Mouse (Mus musculus): ENCODE results near the gene Dtnbp1. TPM values are rescaled to one million over a fixed set of nuclear protein-coding genes. Genes with fewer than 3 reads are reported as not detected.

The Dtnbp1 gene
- total and polyA plus RNA-seq, 3 experiments = 24.2 to 59.5 TPM; not detected in 1

DNA sequence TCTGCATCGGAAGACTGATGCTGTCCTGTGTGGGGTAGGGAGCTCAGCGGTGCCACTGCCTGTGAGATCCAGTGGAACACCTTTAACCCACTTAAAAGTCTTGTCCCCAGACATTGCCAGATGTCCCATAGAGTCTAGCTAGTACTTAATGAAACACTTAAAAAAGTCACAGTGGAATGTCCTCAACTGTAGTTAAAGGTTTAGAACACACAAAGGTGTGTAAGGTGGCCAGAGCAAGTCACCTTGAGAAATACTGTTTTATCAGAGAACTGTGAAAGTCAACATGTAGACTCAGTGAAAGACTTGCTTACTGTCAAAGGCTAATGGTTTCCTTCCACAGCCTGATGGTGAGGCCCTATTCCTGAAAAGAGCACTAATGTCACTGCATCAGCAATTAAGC, 76.8 kb downstream of the Dtnbp1 start:
- H3K36me3 ChIP-seq (ENCODE audit: control insufficient read depth in 1 of 2, insufficient read depth in 2 of 2, low read length in 2 of 2) = peaks cover 0 to 4% of the 10 kb centered on the region in 2 experiments; a peak in 2 of 4 replicates
- DNase-seq (ENCODE audit: low read depth, low spot score) = no peak
- no peaks in the 10 kb centered on the region for H3K4me1 ChIP-seq (ENCODE audit: control insufficient read depth in 1 of 2, insufficient read depth in 2 of 2, low read length in 2 of 2)
- TF ChIP-seq ELF1 (IDR thresholded peaks at IDR 0.05; ENCODE audit: low read depth, low read length) (no peak), SIN3A (IDR thresholded peaks at IDR 0.05; ENCODE audit: low read length) (no peak), TAL1 (IDR thresholded peaks at IDR 0.05; ENCODE audit: low read length) (no peak), POLR2AphosphoS2 (IDR thresholded peaks at IDR 0.05; ENCODE audit: low read length) (no peak), UBTF (IDR thresholded peaks at IDR 0.05; ENCODE audit: borderline replicate concordance, insufficient read depth, low read depth, low read length) (no peak), MAZ (IDR thresholded peaks at IDR 0.05; ENCODE audit: low read depth, low read length) (no peak), CHD2 (IDR thresholded peaks at IDR 0.05; ENCODE audit: low read length) (no peak), SMC3 (IDR thresholded peaks at IDR 0.05; ENCODE audit: low read depth, low read length) (no peak), USF2 (IDR thresholded peaks at IDR 0.05; ENCODE audit: borderline replicate concordance in 1 of 2, insufficient read depth in 1 of 2, low read depth in 1 of 2, low read length in 2 of 2) (no peak), USF1 (IDR thresholded peaks at IDR 0.05; ENCODE audit: low read depth, low read length) (no peak), ZC3H11A (IDR thresholded peaks at IDR 0.05; ENCODE audit: low read depth, low read length) (no peak), TCF12 (IDR thresholded peaks at IDR 0.05; ENCODE audit: low read depth, low read length) (no peak), POLR2A (IDR thresholded peaks at IDR 0.05; ENCODE audit: control insufficient read depth in 1 of 2, insufficient read depth in 1 of 2, low read depth in 1 of 2, low read length in 2 of 2, poor library complexity in 1 of 2) (no peak), RCOR1 (IDR thresholded peaks at IDR 0.05; ENCODE audit: low read depth, low read length) (no peak), MYB (IDR thresholded peaks at IDR 0.05; ENCODE audit: low read depth, low read length) (no peak), CHD1 (IDR thresholded peaks at IDR 0.05; ENCODE audit: low read depth, low read length) (no peak), NRF1 (IDR thresholded peaks at IDR 0.05; ENCODE audit: insufficient read depth, low read depth, low read length, poor library complexity, severe bottlenecking) (no peak)
- no peak overlapping the region for H3K27ac ChIP-seq (ENCODE audit: control insufficient read depth, low read depth, low read length)
- no peak overlapping the region for H3K4me3 ChIP-seq (ENCODE audit: control insufficient read depth in 1 of 2, insufficient read depth in 1 of 2, low read depth in 2 of 2, low read length in 2 of 2)
- no peaks in the 10 kb centered on the region for H3K79me2 ChIP-seq (ENCODE audit: control insufficient read depth, insufficient read depth, low read length, poor library complexity)
- H3K9ac ChIP-seq (ENCODE audit: control insufficient read depth, low read depth, low read length, poor library complexity, severe bottlenecking) = no peak overlapping the region
- H3K9me3 ChIP-seq (replicated peaks; ENCODE audit: insufficient read depth, low read length) = no peaks in the 10 kb centered on the region
- no peaks in the 10 kb centered on the region for H3K27me3 ChIP-seq (ENCODE audit: control insufficient read depth in 1 of 2, insufficient read depth in 2 of 2, low read length in 2 of 2)

- Histone ChIP-seq H3K9ac (ENCODE audit: control insufficient read depth, low read depth, low read length, poor library complexity, severe bottlenecking) (no peak overlapping the region), H3K79me2 (ENCODE audit: control insufficient read depth, insufficient read depth, low read length, poor library complexity) (no peaks in the 10 kb centered on the region), H3K9me3 (replicated peaks; ENCODE audit: insufficient read depth, low read length) (no peaks in the 10 kb centered on the region), H3K4me1 (ENCODE audit: control insufficient read depth in 1 of 2, insufficient read depth in 2 of 2, low read length in 2 of 2) (no peaks in the 10 kb centered on the region), H3K4me3 (ENCODE audit: control insufficient read depth in 1 of 2, insufficient read depth in 1 of 2, low read depth in 2 of 2, low read length in 2 of 2) (no peak overlapping the region), H3K27ac (ENCODE audit: control insufficient read depth, low read depth, low read length) (no peak overlapping the region), H3K36me3 (ENCODE audit: control insufficient read depth in 1 of 2, insufficient read depth in 2 of 2, low read length in 2 of 2) (peaks cover 0 to 4% of the 10 kb centered on the region in 2 experiments; a peak in 2 of 4 replicates), H3K27me3 (ENCODE audit: control insufficient read depth in 1 of 2, insufficient read depth in 2 of 2, low read length in 2 of 2) (no peaks in the 10 kb centered on the region)
- TF ChIP-seq GATA1 (IDR thresholded peaks at IDR 0.05; ENCODE audit: low read depth, low read length) = no peak
- no peak for TF ChIP-seq RAD21 (IDR thresholded peaks at IDR 0.05; ENCODE audit: low read depth, low read length)
- no peak for DNase-seq (ENCODE audit: low read depth, low spot score)
Observed at GRCm38 (mm10) chr13:44924042-44924441, 77.9 kb downstream of the Dtnbp1 start.
